Mouse (Mus musculus) kidney, adult 9 months (tissue): ENCODE data around the gene Fgfr2.

Experiments used
- DNase-seq: peaks from one replicate; pipeline ENCODE4 v3.0.0; 2022

Fgfr2 gene

DNA sequence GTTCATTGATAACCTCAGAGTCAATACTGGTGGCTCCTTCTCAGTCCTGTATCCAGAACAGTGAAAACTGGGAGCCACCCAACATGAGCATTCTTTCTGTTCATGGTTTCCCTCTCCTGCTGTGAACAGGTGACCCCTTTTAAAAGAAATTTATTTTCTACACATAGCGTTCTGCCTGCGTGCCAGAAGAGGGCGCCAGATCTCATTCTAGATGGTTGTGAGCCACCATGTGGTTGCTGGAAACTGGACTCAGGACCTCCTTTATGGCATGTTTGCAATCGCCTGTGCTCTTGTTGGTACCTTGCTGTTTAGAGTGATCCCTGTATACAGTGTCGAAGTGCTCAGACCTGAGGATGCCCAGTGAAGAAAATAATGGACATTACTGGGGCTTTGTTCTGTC lies 2458.5 kb downstream of the Fgfr2 start:
- DNase-seq = no peak

DNA sequence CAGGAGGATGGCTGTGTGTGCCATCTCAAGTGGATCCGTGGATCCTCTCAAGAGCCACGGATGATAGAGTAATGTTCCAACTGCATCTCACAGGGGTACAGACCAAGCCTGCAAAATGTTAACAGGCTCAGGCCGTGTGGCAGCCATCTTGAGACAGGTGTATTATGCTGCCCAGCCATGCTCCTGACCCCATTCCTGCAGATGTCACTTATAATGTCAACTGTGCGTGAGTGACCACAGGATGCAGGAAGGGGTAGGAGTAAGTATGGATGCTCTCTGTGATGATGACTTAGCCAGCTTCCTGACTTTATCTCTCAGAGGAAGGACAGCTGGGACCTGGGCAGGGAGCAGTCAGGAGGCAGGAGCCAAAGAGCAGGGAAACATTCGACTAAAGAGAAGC lies 2459.1 kb downstream of the Fgfr2 start:
- no peak for DNase-seq

DNA sequence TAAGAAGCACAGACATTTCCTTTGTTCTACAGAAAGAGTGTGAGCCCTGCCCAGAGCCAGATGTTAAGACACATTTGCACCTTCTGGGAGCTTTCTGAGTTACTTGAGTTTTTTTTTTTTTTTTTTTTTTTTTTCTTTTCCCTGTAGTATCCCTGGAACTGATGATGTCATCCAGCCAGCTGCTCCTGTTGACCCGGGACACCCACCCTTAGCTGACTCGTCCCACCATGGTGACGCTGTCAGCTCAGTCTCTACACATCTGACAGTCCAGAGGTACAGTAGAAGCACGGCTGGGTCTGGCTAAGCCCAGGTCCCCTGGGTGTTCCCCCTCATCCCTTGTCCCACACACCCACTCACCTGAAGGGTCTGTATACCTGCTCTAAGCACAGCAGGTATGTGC lies 2460.3 kb downstream of the Fgfr2 start:
- no peak for DNase-seq

DNA sequence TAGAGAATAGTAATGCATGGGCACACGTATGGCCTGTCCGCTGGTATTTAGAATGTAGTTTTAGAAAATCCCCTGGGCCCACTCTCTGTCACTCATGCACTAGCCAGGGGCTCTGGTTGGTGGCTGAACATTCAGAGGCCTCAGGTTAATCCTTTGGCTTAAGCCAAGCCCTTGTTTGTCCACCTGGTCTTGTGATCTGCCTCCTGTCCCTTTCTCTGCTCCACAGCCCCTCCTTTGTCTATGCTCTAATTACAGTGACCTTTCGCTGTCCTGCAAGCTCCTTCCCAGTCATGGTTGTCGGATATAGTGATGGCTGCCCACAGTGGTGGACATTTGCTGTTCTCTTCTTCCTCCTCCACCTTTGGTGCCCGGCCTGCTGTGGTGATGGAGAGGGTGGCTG lies 2460.9 kb downstream of the Fgfr2 start:
- no peak for DNase-seq

DNA sequence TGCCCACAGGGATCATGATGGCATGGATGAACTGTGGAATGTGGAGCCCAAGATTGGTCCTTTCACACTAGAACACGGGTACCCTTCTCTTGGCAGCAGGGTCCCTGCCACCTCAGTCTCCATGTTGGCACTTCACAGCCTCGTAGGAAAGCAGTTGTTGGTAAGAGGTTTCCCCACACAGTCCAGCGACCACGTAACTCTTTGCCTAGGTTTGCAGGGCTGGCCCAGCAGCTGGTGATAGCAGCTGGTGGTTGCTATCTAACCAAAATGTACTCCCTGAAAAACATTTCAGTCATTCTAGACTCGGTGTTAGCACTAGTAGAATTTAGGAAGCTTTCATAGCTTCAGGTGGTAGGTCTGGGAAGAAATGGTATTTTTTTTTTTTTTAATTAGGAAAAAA lies 2464.0 kb downstream of the Fgfr2 start:
- no peak for DNase-seq

DNA sequence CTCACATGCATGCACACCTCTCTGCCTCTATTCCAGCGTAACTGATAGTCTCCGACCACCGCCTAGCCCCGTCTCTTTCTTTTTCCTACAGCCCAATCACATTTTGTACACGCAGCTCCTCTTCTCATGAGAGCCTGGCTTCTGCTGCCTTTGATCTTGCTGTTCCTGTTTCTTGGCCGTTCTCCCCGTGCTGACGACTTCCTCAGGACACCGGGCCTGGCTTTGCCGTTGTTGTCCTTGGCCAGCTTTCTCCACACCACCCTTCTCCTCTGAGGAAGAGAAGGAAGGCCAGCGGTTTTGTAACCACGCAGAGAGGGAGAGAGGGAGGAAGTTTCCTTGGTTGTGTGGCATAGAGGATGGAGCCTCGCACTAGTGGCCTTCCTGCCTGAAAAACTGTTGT lies 2465.4 kb downstream of the Fgfr2 start:
- DNase-seq = peak; percentile 81

DNA sequence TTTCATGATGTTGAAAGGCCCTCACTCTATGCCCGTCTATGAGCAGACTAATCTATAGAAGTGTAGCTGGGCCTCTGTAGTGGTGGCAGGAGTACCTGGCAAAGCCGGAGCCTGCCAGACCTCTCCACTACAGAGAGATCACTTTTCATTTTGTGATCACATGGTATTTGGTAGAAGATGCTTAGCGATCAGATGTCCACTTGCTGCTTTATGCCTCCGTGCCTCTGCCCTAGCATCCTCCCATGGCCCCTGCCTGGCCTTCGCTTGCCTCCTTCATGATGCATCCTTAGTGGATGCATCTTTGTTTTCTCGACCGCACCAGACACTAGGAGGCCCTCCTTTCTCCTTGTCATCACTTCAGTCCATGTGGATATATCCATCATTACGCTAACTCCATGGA lies 2466.2 kb downstream of the Fgfr2 start:
- DNase-seq = no peak

DNA sequence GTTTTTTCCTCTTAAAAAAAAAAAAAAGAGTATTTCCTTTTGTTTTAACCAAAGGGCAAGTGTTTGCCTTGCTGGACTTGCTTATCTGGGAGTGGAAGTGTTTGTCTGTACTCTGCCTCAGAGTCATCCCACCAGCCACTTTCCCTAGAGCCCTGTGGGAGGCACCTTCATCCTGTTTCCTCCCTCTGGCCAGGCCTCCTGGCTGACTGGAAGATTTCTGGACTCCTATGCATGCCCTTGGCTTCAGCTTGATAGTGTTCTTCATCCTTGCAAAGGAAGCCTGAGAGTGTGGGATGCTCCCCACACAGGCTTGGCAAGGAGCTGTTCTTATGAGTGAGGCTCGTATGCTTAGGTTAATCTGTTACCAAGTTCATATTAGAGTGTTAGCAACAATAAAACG lies 2468.6 kb downstream of the Fgfr2 start:
- DNase-seq = peak; percentile 76

DNA sequence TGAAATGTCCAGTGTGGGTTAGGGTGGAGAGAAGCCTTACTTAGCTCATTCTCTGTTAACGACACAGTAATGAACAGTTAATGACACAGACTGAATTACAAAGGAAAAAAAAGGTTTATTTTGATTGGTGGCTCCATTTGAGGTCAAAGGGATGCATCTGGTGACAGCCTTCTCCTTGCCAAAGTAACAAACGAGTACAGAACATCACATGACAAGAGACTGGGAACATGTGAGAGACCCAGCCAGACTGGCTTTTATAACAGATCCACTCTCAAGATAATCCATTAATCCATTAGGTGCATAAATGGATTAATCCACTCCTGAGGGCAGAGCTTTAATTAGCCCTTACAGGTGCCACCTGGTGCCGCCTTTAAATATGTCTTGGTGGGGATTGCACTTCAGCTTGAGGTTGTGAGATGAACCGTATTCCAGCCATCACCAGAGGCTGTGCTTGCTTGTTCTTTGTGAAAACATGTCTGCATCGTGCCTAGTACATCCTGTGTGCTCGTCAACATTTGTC lies 2470.1 kb downstream of the Fgfr2 start:
- DNase-seq = peak; percentile 84

DNA sequence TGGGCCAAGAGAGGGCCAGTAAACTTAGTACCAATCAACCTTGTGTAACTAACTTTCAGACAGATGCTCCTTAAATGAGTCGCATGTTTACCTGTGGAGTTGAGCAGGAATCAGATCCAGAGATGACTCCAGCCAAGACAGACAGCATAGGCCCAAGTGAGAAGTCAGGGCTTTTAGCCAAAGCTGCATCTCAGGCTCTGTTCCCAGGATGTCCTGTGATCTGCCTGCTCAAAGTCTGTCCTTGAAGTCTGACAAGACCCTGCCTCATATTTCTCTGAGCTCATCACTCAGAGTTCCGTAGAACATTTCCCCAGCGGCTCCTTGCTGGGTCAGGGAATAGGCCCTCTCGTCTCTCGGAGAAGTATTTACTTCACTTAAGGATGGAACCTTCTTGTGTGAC lies 2472.5 kb downstream of the Fgfr2 start:
- no peak for DNase-seq

DNA sequence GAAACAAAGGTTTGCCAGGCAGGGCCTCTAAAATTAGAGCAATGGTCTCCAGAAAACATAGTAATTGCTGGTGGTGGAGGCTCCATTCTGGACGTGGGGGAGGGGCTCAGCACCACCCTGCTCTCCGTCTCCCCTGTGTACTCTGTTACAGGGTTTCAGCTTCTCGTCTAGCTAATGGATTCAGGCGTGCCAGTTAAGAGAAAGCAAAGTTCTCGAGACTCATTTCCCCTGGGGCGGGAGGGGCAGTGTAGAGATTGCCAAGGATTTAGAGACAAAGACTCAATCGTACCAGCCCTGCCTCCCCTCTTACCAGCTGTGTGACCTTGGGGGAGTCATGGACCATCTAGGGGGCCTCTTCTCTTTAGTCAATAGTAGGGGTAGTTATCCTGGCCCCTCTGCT lies 2473.9 kb downstream of the Fgfr2 start:
- peak; percentile 81 for DNase-seq

DNA sequence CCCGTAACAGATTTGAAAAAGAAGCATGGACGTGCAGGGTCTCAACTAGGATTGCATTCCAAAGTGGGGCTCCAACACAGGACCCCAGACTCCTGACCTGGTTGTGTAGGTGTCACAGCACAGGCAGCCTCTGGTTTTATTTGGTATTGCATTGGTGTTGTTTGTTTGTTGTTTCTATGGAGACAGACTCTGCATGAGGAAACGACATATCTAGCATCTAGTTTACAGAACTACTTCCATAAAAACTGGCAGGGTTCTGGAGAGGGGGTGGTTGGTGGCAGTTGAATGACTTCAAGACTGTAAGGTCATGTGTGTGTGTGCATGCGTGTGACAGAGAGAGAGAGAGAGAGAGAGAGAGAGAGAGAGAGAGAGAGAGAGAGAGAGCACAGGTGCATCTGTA lies 2475.1 kb downstream of the Fgfr2 start:
- DNase-seq = no peak

DNA sequence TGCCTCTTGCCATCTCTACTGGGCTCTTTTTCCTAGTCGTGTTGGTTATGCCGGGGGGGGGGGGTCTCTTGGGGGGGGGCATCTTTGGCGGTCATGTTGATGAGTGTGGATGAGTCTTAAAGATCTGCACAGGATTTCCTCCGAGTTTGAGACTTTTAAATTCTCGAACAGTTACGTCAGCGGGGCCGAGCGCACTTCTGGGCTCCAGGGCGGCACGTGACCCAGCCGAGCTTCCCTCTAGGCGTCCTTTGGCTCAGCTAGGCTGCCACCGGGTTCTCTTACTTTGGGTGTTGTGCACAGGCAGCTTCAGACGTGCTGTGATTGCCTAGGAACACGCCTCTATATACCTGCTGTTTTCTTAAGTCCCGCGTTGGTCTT lies 2476.4 kb downstream of the Fgfr2 start:
- peak; percentile 91 for DNase-seq

DNA sequence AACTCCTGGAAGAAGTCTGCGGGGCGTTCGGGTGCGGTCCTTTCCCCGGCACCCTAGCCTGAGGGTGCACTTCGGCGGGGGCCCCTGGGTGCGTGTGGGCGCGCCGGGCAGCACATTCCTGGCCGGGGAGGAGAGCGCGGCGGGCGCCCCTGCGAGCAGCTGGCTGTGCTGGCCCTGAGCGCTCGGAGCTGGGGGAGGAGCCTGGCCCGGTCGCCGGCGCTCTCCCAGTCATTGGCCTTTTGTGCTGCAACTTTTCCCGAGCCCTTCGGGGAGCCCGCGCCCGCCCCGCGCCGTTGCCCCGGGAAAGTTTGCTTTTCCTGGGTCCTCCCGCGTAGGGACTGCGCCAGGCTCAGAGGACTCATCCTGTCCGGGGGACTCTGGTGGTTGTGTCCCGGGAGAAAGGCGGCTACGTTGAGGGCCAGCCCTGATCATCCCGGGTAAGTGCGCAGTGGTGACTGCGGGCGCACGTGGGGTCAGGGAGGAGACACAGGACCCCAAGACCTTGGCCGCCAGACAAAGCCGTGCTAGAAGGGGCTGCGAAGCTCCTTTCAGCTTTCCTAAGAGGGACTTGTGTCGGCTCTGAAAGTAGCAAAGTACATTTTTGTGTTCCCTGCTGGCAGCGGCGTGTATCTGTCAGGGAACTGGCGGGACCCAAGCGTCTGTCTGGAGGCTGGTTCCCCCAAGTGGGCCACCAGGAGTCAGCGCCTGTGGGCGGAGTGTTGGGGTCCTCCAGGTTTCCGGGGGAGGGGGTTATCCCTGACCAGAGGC lies 2477.0 kb downstream of the Fgfr2 start:
- peak; percentile 87 for DNase-seq

DNA sequence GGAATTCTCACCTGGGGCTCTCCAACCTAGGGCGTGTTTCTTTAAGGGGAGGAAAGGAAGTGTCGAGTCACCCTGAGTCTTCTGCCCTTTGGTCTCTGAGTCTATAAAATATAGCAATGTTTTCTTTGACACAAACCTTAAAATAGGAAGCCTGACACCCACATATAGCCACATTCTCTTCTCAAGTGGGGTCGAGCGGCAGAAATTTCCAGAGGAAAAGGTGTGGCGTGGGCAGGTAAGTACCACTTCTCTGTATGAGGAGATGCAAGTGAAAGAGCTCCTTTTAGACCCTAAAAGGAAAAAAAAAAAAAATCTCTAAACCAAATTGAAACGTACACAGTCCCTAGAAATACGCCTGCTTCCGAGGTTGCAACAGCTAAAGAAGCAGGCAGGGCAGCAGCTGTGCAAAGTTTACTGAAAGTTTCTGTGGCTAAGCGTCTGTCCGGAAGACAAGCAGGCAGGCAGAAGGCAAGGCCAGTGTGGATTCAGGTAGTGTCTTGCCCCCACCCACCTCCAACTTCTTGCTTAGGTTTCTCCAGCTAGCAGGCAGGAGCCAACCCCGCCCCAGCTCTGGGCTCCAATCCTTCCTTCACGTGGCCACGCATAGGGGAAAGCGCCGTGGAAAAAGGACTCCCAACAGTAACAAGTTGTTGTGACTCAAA lies 2477.7 kb downstream of the Fgfr2 start:
- peak; percentile 80 for DNase-seq

DNA sequence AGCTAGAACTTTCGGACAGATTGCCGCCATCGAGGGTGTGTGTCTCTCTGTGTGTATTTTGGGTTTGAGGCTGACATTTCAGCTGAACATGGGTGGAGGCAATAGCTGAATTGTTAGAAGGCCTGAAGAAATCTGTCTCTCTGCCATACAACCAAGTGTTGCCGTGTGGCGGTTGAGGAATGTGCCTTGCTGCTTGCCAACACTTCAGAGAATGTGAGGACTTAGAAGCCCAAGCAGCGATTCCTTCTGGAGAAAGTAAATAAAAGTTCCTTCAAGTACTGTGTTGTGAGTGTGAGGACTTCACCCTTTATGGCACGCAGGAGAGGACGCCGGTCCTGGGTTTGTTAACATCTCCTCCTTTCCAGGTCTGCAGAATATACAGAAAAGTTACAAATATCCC lies 2482.5 kb downstream of the Fgfr2 start:
- no peak for DNase-seq

DNA sequence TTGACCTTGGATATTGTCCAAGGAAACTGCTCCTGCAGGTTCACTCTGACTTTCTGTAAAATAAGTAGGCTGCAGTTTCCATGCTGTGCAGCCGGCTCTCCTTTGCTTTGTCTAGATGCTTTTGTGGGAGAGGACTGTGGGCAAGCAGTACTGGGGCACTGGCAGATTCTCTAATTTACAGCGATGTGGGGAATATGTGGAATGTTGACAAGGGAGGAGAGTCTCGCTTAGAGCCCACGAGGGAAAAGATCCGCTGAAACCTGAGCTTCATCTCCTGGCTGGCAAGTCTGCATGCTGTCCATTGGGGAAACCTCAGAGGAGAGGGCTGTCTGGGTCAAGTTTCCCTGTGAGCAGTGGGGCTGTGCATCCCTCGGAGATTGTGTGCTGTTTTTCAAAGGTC lies 2485.3 kb downstream of the Fgfr2 start:
- DNase-seq = no peak

DNA sequence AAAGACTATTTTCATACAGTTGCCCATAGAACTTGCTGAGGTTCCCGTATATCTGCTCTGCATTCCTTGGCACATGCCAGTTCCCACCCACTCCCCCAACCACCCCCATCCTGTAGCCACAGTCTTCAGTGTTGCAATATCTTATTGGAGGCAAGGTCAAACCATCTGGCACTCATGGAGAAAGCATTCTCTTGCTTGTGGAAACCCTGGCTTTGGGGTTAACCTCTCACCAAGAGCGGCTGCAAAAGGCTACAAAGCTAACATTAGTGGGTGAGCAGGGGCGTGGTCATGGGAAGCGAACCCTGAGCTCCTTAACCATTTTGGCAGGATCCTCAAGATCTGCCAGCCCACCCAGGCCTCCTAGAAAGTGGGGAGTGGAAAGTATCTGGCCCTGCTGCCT lies 2486.2 kb downstream of the Fgfr2 start:
- no peak for DNase-seq

DNA sequence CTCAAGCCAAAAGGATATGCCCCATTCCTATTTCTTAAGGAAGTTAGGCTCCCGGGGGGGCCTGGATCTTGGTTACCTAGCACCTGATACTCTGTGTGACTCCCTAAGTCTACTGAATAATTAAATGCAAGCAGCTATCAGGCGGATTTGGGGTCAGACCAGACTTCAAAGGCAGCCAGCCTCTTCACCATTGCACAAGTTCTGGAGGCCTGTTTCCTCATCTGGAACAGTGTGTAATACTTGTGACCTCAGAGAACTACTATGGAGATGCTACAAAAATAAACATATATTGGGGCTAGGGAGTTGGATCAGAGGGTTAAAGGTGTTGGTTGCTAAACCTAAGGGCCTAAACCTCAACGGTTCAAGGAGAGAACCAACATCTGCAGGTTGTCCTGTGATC lies 2486.9 kb downstream of the Fgfr2 start:
- DNase-seq = no peak

DNA sequence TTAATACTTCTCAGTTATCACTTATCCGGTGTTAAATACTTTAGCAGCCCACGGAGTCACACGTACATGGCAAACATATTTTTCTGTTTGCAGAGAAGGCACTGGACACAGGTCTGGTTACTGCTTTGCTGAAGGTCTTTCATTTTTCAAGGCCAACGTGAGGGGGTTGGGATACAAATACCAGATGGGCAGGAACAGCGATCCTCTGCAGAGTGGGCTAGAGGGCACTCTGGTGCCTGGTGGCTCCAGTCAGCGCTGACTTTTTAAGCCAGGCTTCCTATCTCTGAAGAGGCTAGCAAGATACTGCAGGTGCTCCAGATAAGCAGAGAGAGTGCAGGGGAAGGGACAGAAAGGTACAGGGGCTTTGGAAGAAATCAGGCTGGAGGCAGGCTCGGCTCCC lies 2487.9 kb downstream of the Fgfr2 start:
- no peak for DNase-seq

DNA sequence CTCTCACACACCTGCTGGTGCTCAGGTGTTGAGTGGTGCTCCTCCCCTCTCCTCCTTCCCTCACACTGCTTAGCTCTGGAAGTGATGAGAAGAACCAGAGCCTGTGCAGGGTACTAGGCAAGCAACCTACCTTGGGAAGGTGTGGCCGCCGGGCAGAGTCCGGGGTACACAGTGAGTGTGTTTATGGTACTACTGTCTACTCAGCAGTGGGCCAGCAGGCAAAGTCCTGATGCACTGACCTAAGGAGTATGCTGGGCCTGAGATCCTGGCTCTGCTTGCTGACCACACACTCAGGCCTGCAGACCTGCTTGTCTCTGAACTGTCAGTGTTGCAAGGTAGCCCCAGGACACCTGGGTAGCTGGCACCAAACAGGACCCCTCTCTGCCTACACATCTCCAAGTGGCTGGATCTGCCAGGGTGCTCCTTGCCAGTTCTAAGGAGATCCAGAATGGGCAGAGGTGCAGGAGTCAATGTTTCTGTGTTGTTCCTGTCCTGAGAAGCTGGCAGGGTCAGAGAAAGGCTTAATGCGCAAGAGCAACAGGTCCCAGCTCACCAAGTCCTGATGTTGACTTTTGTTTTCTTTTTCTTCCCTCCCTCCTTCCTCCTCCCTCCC lies 2488.8 kb downstream of the Fgfr2 start:
- DNase-seq = peak; percentile 84

DNA sequence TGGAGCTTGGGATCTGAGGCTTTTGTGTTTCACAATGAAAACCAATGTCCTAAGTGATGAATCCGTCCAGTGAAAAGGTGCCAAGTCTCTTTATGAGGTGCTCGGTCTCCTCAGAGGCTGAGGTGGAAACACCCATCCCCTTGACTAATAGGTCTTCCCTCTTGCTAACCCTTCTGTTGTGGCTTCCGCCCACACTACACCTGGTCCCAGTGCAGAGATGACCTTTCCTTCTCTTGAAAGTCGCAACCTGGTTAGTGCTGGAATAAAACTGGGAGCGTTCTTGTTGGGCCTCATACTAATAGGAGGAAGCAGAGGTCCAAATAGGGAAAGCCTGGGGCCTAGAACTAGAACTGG lies 2490.8 kb downstream of the Fgfr2 start:
- DNase-seq = no peak

DNA sequence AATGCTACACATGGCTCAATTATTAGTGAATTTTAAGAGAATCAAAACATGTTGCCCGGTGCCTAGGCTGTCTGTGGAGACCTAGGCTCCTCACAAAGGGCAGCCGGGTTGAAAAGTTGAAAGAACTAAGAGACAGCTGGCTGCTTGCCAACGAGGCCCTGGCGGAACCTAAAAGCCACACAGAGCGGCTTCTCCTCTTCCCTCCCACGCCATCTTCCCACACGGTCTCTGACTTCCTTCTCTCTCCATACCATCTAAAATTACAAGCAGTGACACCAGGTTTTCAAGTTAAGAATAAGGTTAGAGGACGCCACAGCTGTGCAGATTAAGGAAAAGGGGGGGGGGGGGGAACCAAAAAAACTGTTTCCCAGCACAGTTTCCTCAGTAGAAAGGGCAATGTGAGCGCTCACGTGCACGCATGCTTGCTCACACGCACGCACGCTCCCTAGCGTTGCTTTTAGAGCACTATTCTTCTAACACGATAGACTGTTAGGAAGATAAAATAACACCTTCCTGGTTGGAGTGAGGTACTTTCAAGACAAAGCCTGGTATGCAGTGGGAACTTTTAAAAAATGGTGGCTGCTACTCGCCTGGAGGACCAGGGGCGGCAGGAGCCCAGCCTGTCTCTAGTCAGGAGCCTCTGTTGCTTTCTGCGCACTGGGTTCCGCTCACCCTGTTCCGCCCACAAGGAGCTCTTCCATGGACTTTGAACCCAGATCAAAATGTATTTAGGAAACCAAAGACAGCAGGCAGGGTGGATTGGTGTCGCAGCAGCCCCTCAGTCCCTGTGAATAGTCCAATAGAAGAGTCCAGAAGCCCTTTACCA lies 2491.4 kb downstream of the Fgfr2 start:
- DNase-seq = peak; percentile 81
